Mouse (Mus musculus): ENCODE results near the gene C1galt1c1. TPM values are rescaled to one million over a fixed set of nuclear protein-coding genes. Genes with fewer than 3 reads are reported as not detected.
A peak's percentile ranks its signal among the peaks of the same experiment; 100 is the strongest.

Gene C1galt1c1
- 30.1 and 32.3 TPM in 2 replicates for polyA plus RNA-seq (2015; fragmentation: Nextera tagmentation; extraction: Ambion mirVana)

GRCm38 (mm10) chrX:38634801-38635637 lies at the start of gene C1galt1c1:
Gene C1galt1c1 (minus strand): TSS chrX:38635087.
- no peaks in the 10 kb centered on the region for H3K4me1 ChIP-seq

GRCm38 (mm10) chrX:38681972-38682371 lies 47.1 kb upstream of the C1galt1c1 start:
- no peak overlapping the region for H3K27ac ChIP-seq (replicated peaks)
- 35% methylated on average over 2 of the region's 2 CpGs for WGBS
- no peak for ATAC-seq (ENCODE audit: insufficient number of reproducible peaks, low FRiP score, low TSS enrichment, low read depth)

More at GRCm38 (mm10) chrX:38634801-38635637, at the start of gene C1galt1c1:
- peak within 1 kb of the TSS; percentile 57 for H3K4me3 ChIP-seq (replicated peaks)
- H3K9ac ChIP-seq = peak within 1 kb of the TSS; percentile 62
- no peaks in the 10 kb centered on the region for H3K27me3 ChIP-seq
- no peaks in the 10 kb centered on the region for H3K36me3 ChIP-seq
- WGBS = 26% methylated on average over 41 of the region's 43 CpGs
- peak within 1 kb of the TSS; percentile 45 for H3K4me2 ChIP-seq (replicated peaks)
- peak within 1 kb of the TSS; percentile 89 for H3K27ac ChIP-seq (replicated peaks)
- H3K9me3 ChIP-seq (replicated peaks) = no peaks in the 10 kb centered on the region
- ATAC-seq (ENCODE audit: insufficient number of reproducible peaks, low FRiP score, low TSS enrichment, low read depth) = peak; percentile 98

GRCm38 (mm10) chrX:38669111-38669903 lies 34.4 kb upstream of the C1galt1c1 start:
- Histone ChIP-seq H3K27me3 (no peaks in the 10 kb centered on the region), H3K36me3 (no peaks in the 10 kb centered on the region), H3K9me3 (replicated peaks) (no peaks in the 10 kb centered on the region), H3K27ac (replicated peaks) (no peak overlapping the region), H3K4me3 (replicated peaks) (no peak overlapping the region), H3K4me2 (replicated peaks) (no peak overlapping the region), H3K4me1 (no peaks in the 10 kb centered on the region), H3K9ac (no peak overlapping the region)
- ATAC-seq (ENCODE audit: insufficient number of reproducible peaks, low FRiP score, low TSS enrichment, low read depth) = no peak
- WGBS = 49% methylated on average over 6 of the region's 6 CpGs

More at GRCm38 (mm10) chrX:38681972-38682371, 47.1 kb upstream of the C1galt1c1 start:
- Histone ChIP-seq H3K9ac (no peak overlapping the region), H3K36me3 (no peaks in the 10 kb centered on the region), H3K4me1 (no peaks in the 10 kb centered on the region), H3K9me3 (replicated peaks) (no peaks in the 10 kb centered on the region), H3K4me3 (replicated peaks) (no peak overlapping the region), H3K4me2 (replicated peaks) (no peak overlapping the region), H3K27me3 (no peaks in the 10 kb centered on the region)

GRCm38 (mm10) chrX:38656206-38656883 lies 21.5 kb upstream of the C1galt1c1 start:
- no peaks in the 10 kb centered on the region for H3K36me3 ChIP-seq
- WGBS = 75% methylated on average over 4 of the region's 4 CpGs

GRCm38 (mm10) chrX:38654681-38655080 lies 19.8 kb upstream of the C1galt1c1 start:
- Histone ChIP-seq H3K4me2 (replicated peaks) (no peak overlapping the region), H3K4me3 (replicated peaks) (no peak overlapping the region), H3K9me3 (replicated peaks) (no peaks in the 10 kb centered on the region), H3K27ac (replicated peaks) (no peak overlapping the region), H3K9ac (no peak overlapping the region), H3K27me3 (no peaks in the 10 kb centered on the region), H3K36me3 (no peaks in the 10 kb centered on the region), H3K4me1 (no peaks in the 10 kb centered on the region)
- WGBS = 79% methylated on average over 5 of the region's 5 CpGs
- no peak for ATAC-seq (ENCODE audit: insufficient number of reproducible peaks, low FRiP score, low TSS enrichment, low read depth)

More at GRCm38 (mm10) chrX:38656206-38656883, 21.5 kb upstream of the C1galt1c1 start:
- Histone ChIP-seq H3K9ac (no peak overlapping the region), H3K4me2 (replicated peaks) (no peak overlapping the region), H3K4me3 (replicated peaks) (no peak overlapping the region), H3K27ac (replicated peaks) (no peak overlapping the region), H3K9me3 (replicated peaks) (no peaks in the 10 kb centered on the region), H3K4me1 (no peaks in the 10 kb centered on the region), H3K27me3 (no peaks in the 10 kb centered on the region)
- ATAC-seq (ENCODE audit: insufficient number of reproducible peaks, low FRiP score, low TSS enrichment, low read depth) = no peak

- Histone ChIP-seq H3K4me3 (replicated peaks) (no peak overlapping the region), H3K9me3 (replicated peaks) (no peaks in the 10 kb centered on the region), H3K27me3 (no peaks in the 10 kb centered on the region), H3K9ac (no peak overlapping the region), H3K27ac (replicated peaks) (no peak overlapping the region), H3K4me2 (replicated peaks) (no peak overlapping the region), H3K4me1 (no peaks in the 10 kb centered on the region), H3K36me3 (no peaks in the 10 kb centered on the region)
- 79% methylated on average over 1 of the region's 1 CpGs for WGBS
- ATAC-seq (ENCODE audit: insufficient number of reproducible peaks, low FRiP score, low TSS enrichment, low read depth) = no peak
These were observed 18.3 kb upstream of the C1galt1c1 start for GRCm38 (mm10) chrX:38653181-38653580.

- Histone ChIP-seq H3K36me3 (no peaks in the 10 kb centered on the region), H3K4me2 (replicated peaks) (no peak overlapping the region), H3K27me3 (no peaks in the 10 kb centered on the region), H3K4me1 (no peaks in the 10 kb centered on the region), H3K4me3 (replicated peaks) (no peak overlapping the region), H3K9ac (no peak overlapping the region), H3K27ac (replicated peaks) (no peak overlapping the region), H3K9me3 (replicated peaks) (no peaks in the 10 kb centered on the region)
- 27% methylated on average over 5 of the region's 7 CpGs for WGBS
- ATAC-seq (ENCODE audit: insufficient number of reproducible peaks, low FRiP score, low TSS enrichment, low read depth) = no peak
These were observed 16.3 kb upstream of the C1galt1c1 start for GRCm38 (mm10) chrX:38651167-38651566.

- Histone ChIP-seq H3K4me3 (replicated peaks) (no peak overlapping the region), H3K9me3 (replicated peaks) (no peaks in the 10 kb centered on the region), H3K27ac (replicated peaks) (no peak overlapping the region), H3K4me2 (replicated peaks) (peak overlapping the region; percentile 6; the same call in 1 of the 2 replicates), H3K4me1 (no peaks in the 10 kb centered on the region), H3K9ac (no peak overlapping the region), H3K27me3 (no peaks in the 10 kb centered on the region), H3K36me3 (no peaks in the 10 kb centered on the region)
- no peak for ATAC-seq (ENCODE audit: insufficient number of reproducible peaks, low FRiP score, low TSS enrichment, low read depth)
- WGBS = 47% methylated on average over 9 of the region's 9 CpGs
These were observed 15.6 kb upstream of the C1galt1c1 start for GRCm38 (mm10) chrX:38650404-38651039.

GRCm38 (mm10) chrX:38642183-38642582 lies 7.3 kb upstream of the C1galt1c1 start:
- no peak overlapping the region for H3K9ac ChIP-seq
- H3K36me3 ChIP-seq = no peaks in the 10 kb centered on the region
- WGBS = 34% methylated on average over 4 of the region's 4 CpGs
- H3K9me3 ChIP-seq (replicated peaks) = no peaks in the 10 kb centered on the region
- ATAC-seq (ENCODE audit: insufficient number of reproducible peaks, low FRiP score, low TSS enrichment, low read depth) = no peak
- no peak overlapping the region for H3K4me2 ChIP-seq (replicated peaks)
- H3K4me1 ChIP-seq = no peaks in the 10 kb centered on the region
- H3K27ac ChIP-seq (replicated peaks) = no peak overlapping the region
- H3K27me3 ChIP-seq = no peaks in the 10 kb centered on the region
- H3K4me3 ChIP-seq (replicated peaks) = no peak overlapping the region

- ATAC-seq (ENCODE audit: insufficient number of reproducible peaks, low FRiP score, low TSS enrichment, low read depth) = no peak
- no peak overlapping the region for H3K4me2 ChIP-seq (replicated peaks)
- H3K4me3 ChIP-seq (replicated peaks) = no peak overlapping the region
- no peaks in the 10 kb centered on the region for H3K4me1 ChIP-seq
- H3K9me3 ChIP-seq (replicated peaks) = no peaks in the 10 kb centered on the region
- H3K27me3 ChIP-seq = no peaks in the 10 kb centered on the region
- H3K9ac ChIP-seq = no peak overlapping the region
- no peak overlapping the region for H3K27ac ChIP-seq (replicated peaks)
- WGBS = 53% methylated on average over 4 of the region's 4 CpGs
- H3K36me3 ChIP-seq = no peaks in the 10 kb centered on the region
These were observed 6.5 kb upstream of the C1galt1c1 start for GRCm38 (mm10) chrX:38641435-38641834.

GRCm38 (mm10) chrX:38635638-38635931 lies 698 bp upstream of the C1galt1c1 start:
- no peaks in the 10 kb centered on the region for H3K27me3 ChIP-seq
- peak overlapping the region; percentile 45 for H3K4me2 ChIP-seq (replicated peaks)
- no peak overlapping the region for H3K9ac ChIP-seq
- H3K27ac ChIP-seq (replicated peaks) = peak overlapping the region; percentile 55; the same call in 1 of the 2 replicates
- no peaks in the 10 kb centered on the region for H3K4me1 ChIP-seq
- peak overlapping the region; percentile 57; the same call in 1 of the 2 replicates for H3K4me3 ChIP-seq (replicated peaks)
- no peaks in the 10 kb centered on the region for H3K36me3 ChIP-seq
- no peaks in the 10 kb centered on the region for H3K9me3 ChIP-seq (replicated peaks)
- no peak for ATAC-seq (ENCODE audit: insufficient number of reproducible peaks, low FRiP score, low TSS enrichment, low read depth)
